Mouse (Mus musculus) embryonic facial prominence, embryonic 12.5 days (tissue): ENCODE measurements at regions not wholly inside any gene's neighbourhood (a gene's known extent, or its start where the extent isn't known, plus 50 kb on each side); places are given as distances from the start of the nearest gene placed in this dataset.
A peak's percentile ranks its signal among the peaks of the same experiment; 100 is the strongest.

Source experiments
- ATAC-seq: fragments of 200-750 bp; cut with Nextera tagmentation; 2 replicates; pipeline ENCODE4 v1.8.0; 2017; ENCODE audit not compliant: insufficient number of reproducible peaks, insufficient read depth, low FRiP score, low TSS enrichment
- H3K27ac ChIP-seq: fragments of 300-500 bp; sonication (generic); 2 replicates; pipeline ENCODE4 v1.5.1; 2016; ENCODE audit warnings: mild to moderate bottlenecking
- H3K27me3 ChIP-seq: fragments of 300-500 bp; sonication (generic); 2 replicates; pipeline ENCODE4 v1.6.1; 2016; ENCODE audit warnings: mild to moderate bottlenecking, moderate library complexity
- H3K36me3 ChIP-seq: fragments of 300-500 bp; sonication (generic); 2 replicates; pipeline ENCODE4 v1.6.1; 2016; ENCODE audit warnings: mild to moderate bottlenecking
- H3K4me1 ChIP-seq: fragments of 300-500 bp; sonication (generic); 2 replicates; pipeline ENCODE4 v1.6.1; 2016
- H3K4me2 ChIP-seq: fragments of 300-500 bp; sonication (generic); replicated peaks from 2 replicates; pipeline ENCODE4 v1.6.1; 2016; ENCODE audit warnings: mild to moderate bottlenecking, moderate library complexity
- H3K4me3 ChIP-seq: fragments of 300-500 bp; sonication (generic); 2 replicates; pipeline ENCODE4 v1.5.1; 2016; ENCODE audit warnings: mild to moderate bottlenecking
- H3K9ac ChIP-seq: fragments of 300-500 bp; sonication (generic); 2 replicates; pipeline ENCODE4 v1.6.1; 2016; ENCODE audit warnings: mild to moderate bottlenecking, moderate library complexity
- H3K9me3 ChIP-seq: fragments of 300-500 bp; sonication (generic); 2 replicates; pipeline ENCODE4 v1.6.1; 2016; ENCODE audit warnings: mild to moderate bottlenecking, moderate library complexity
- WGBS: fragments of 180-500 bp; shearing (Covaris S2); methylation state at CpG from one replicate; pipeline ENCODE4 v1.1.7; 2016; 5-methylcytosine and 5-hydroxymethylcytosine counted together

- no peaks in the 10 kb centered on the region for H3K4me1 ChIP-seq
- H3K9ac ChIP-seq = no peak overlapping the region
- H3K9me3 ChIP-seq = no peaks in the 10 kb centered on the region
- no peak overlapping the region for H3K27ac ChIP-seq
- H3K4me3 ChIP-seq = no peak overlapping the region
- no peaks in the 10 kb centered on the region for H3K27me3 ChIP-seq
- WGBS = 87% methylated on average over 4 of the region's 4 CpGs
- no peak overlapping the region for H3K4me2 ChIP-seq
- no peak for ATAC-seq
- H3K36me3 ChIP-seq = no peaks in the 10 kb centered on the region
Observed at GRCm38 (mm10) chr5:41563441-41563840, 144.5 kb downstream of the Rab28 start.

GRCm38 (mm10) chr5:41562299-41562698, 145.7 kb downstream of the Rab28 start:
- Histone ChIP-seq H3K9ac (no peak overlapping the region), H3K9me3 (no peaks in the 10 kb centered on the region), H3K4me1 (no peaks in the 10 kb centered on the region), H3K27ac (0 out of 2 replicates have a peak overlapping the region, but pooled peaks have one; percentile 4), H3K4me2 (no peak overlapping the region), H3K27me3 (no peaks in the 10 kb centered on the region), H3K4me3 (no peak overlapping the region), H3K36me3 (no peaks in the 10 kb centered on the region)
- ATAC-seq = 0 out of 2 replicates have a peak, but pooled peaks have one; percentile 35
- WGBS = 42% methylated on average over 1 of the region's 1 CpGs

GRCm38 (mm10) chr5:41556700-41557309, 151.2 kb downstream of the Rab28 start:
- no peak for ATAC-seq
- Histone ChIP-seq H3K9ac (no peak overlapping the region), H3K4me2 (peak overlapping the region; percentile 41), H3K36me3 (no peaks in the 10 kb centered on the region), H3K9me3 (no peaks in the 10 kb centered on the region), H3K27me3 (no peaks in the 10 kb centered on the region), H3K27ac (no peak overlapping the region), H3K4me1 (no peaks in the 10 kb centered on the region), H3K4me3 (0 out of 2 replicates have a peak overlapping the region, but pooled peaks have one; percentile 13)
- WGBS = 48% methylated on average over 24 of the region's 24 CpGs

DNA sequence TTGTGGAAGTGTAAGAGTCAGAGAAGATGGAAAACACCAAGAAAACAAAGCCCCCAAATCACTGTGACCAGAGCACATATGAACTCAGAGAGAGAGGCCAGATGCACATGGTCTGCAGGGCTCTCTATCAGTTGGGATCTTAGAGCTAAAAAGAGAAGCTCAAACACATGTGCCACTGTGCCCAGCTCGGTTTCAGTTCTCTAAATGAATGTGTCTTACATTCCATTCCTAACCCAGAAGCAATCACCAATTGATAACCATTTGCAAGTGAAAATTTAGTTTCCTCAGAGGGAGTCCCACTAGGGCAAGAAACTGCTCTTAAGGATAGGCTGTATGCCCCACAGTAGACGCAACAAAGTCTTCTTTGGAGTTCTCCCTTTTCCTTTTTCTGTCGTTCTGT, 153.6 kb downstream of the Rab28 start:
- Histone ChIP-seq H3K4me3 (no peak overlapping the region), H3K36me3 (no peaks in the 10 kb centered on the region), H3K4me2 (no peak overlapping the region), H3K4me1 (no peaks in the 10 kb centered on the region), H3K9ac (no peak overlapping the region), H3K27me3 (no peaks in the 10 kb centered on the region), H3K27ac (no peak overlapping the region), H3K9me3 (no peaks in the 10 kb centered on the region)
- ATAC-seq = no peak
- WGBS = 72% methylated on average over 3 of the region's 3 CpGs

DNA sequence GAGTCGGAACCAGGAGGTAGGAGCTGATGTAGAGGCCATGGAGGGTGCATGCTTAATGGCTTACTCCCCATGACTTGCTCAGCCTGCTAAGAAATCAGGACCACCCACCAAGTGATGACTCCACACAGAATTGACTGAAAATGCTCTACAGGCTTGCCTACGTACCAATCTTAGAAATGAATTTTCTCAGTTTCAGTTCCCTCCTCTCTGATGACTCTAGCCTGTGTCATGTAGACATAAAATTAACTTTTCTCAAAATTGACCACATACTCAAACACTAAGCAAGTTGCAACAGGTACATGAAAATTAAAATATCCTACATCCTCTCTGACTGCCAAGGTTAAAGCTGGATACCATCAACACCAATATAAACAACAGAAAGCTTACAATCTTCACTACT, 157.9 kb downstream of the Rab28 start:
- no peaks in the 10 kb centered on the region for H3K27me3 ChIP-seq
- H3K4me2 ChIP-seq = no peak overlapping the region
- no peak overlapping the region for H3K9ac ChIP-seq
- no peaks in the 10 kb centered on the region for H3K36me3 ChIP-seq
- no peak overlapping the region for H3K4me3 ChIP-seq
- no peaks in the 10 kb centered on the region for H3K9me3 ChIP-seq
- H3K27ac ChIP-seq = no peak overlapping the region
- WGBS = 62% methylated on average over 2 of the region's 2 CpGs
- ATAC-seq = no peak
- H3K4me1 ChIP-seq = no peaks in the 10 kb centered on the region

DNA sequence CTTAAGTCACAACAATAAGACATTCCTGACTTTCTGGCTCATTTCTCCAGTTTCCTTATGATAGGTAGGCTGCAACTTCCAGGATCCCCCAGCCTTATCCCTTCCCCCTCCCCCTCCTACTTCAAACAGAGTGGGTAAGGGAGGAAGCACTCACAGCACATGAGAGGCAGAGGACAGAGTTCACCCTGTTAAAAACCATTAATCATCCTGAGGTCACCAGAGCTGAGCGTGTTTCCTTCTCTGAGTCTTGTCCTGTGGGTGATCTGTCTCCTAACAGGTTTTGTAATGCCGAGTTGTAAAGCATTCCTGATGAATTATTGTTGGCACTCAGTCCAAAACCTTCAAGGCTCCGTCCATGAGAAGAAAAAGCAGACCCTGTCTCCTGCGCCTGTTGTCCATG, 161.0 kb downstream of the Rab28 start:
- ATAC-seq = no peak
- Histone ChIP-seq H3K27me3 (no peaks in the 10 kb centered on the region), H3K4me2 (no peak overlapping the region), H3K4me3 (no peak overlapping the region), H3K9me3 (no peaks in the 10 kb centered on the region), H3K36me3 (no peaks in the 10 kb centered on the region), H3K9ac (no peak overlapping the region), H3K4me1 (no peaks in the 10 kb centered on the region), H3K27ac (no peak overlapping the region)
- 68% methylated on average over 4 of the region's 4 CpGs for WGBS

DNA sequence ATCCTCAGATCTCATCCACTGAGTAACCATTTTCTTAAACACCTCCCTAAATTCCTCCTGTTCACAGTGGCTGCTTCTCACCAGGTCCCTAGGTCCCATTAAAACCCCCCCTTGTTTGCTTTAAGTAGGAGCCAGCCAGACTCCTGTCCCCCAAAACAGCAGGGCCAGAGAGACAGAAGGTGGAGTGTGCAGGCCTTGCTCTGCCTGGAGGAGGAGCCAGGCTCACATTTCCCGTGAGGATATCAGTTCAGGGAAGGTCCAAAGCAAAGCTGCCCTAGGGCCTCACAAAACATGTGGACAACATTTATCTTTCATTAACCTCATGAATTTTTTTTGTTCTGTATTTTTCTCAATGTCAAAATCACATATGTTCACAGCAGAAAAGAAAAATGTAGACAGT, 167.2 kb downstream of the Rab28 start:
- Histone ChIP-seq H3K4me1 (0 out of 2 replicates have a peak, but pooled peaks cover 3% of the 10 kb centered on the region), H3K4me3 (no peak overlapping the region), H3K4me2 (no peak overlapping the region), H3K9me3 (no peaks in the 10 kb centered on the region), H3K9ac (no peak overlapping the region), H3K27ac (no peak overlapping the region), H3K36me3 (no peaks in the 10 kb centered on the region), H3K27me3 (no peaks in the 10 kb centered on the region)
- WGBS = 3% methylated on average over 1 of the region's 1 CpGs
- no peak for ATAC-seq

- Histone ChIP-seq H3K27ac (no peak overlapping the region), H3K9me3 (no peaks in the 10 kb centered on the region), H3K4me2 (no peak overlapping the region), H3K4me3 (no peak overlapping the region), H3K27me3 (no peaks in the 10 kb centered on the region), H3K9ac (no peak overlapping the region), H3K36me3 (no peaks in the 10 kb centered on the region), H3K4me1 (no peaks in the 10 kb centered on the region)
- 80% methylated on average over 2 of the region's 2 CpGs for WGBS
- ATAC-seq = no peak
Observed at GRCm38 (mm10) chr5:41534598-41534997, 173.4 kb downstream of the Rab28 start.
